Mouse (Mus musculus): ENCODE measurements around the gene 1700016C15Rik.

GRCm38 (mm10) chr1:177796193-177796939 lies 66.8 kb downstream of the 1700016C15Rik start, which contains the start of gene Adss:
- TF ChIP-seq MAX (IDR thresholded peaks at IDR 0.05), result no peak
- no peak for TF ChIP-seq CTCF (IDR thresholded peaks at IDR 0.05; ENCODE audit: control insufficient read depth, insufficient read depth, insufficient read length)
- TF ChIP-seq USF1 (IDR thresholded peaks at IDR 0.05; ENCODE audit: low read depth), result no peak
- no peak for TF ChIP-seq MYOD1 (IDR thresholded peaks at IDR 0.05; ENCODE audit: control insufficient read depth, insufficient read length, low read depth)
- TF ChIP-seq CEBPB (IDR thresholded peaks at IDR 0.05; ENCODE audit: low read depth), result no peak
- TF ChIP-seq FOSL1 (IDR thresholded peaks at IDR 0.05; ENCODE audit: insufficient read depth, low read length, poor library complexity, severe bottlenecking), result no peak
- TF ChIP-seq MYOG (IDR thresholded peaks at IDR 0.05; ENCODE audit: control insufficient read depth, extremely low read depth, insufficient read length), result no peak

All from C2C12 (cell line).